ENCODE assay signal across 16 mouse cellular contexts in genomic region chr3:128028856-128029564, GRCm38 (mm10).
A peak's percentile ranks its signal among the peaks of the same experiment; 100 is the strongest.
DNase-seq lines count a peak whose midpoint lies in the region; ATAC-seq and TF ChIP-seq lines count a peak whose summit lies in the region.
"Had no signal": no experiment of that assay in that cellular context is flagged by ENCODE, and none has a peak within 500 bp of the region (broad histone marks: within the 10 kb centered on the region; RNA-seq: fewer than 3 reads in every experiment).

No protein-coding gene starts in this region.

- peak; percentile 76 for ATAC-seq in forebrain, embryonic 11.5 days (replicated peaks; ENCODE audit: low FRiP score)
- ATAC-seq in neural tube, embryonic 13.5 days (ENCODE audit: low read depth), result 0 out of 2 replicates have a peak, but pooled peaks have one; percentile 40
- ATAC-seq in neural tube, embryonic 15.5 days (ENCODE audit: low FRiP score), result no peak
- peak; percentile 86 for ATAC-seq in limb, embryonic 13.5 days (ENCODE audit: low FRiP score, low read depth)
- ATAC-seq in stomach, postnatal 0 days (ENCODE audit: low FRiP score, low TSS enrichment), result peak; percentile 29; the same call in 1 of the 2 replicates

- 16% methylated on average over 11 of the region's 11 CpGs for WGBS in forebrain, embryonic 11.5 days
- 25% methylated on average over 11 of the region's 11 CpGs for WGBS in forebrain, embryonic 10.5 days
- 30% methylated on average over 11 of the region's 11 CpGs for WGBS in neural tube, embryonic 13.5 days
- 26% methylated on average over 11 of the region's 11 CpGs for WGBS in neural tube, embryonic 15.5 days
- 24% methylated on average over 11 of the region's 11 CpGs for WGBS in limb, embryonic 13.5 days
- 28% methylated on average over 11 of the region's 11 CpGs for WGBS in stomach, postnatal 0 days

- H3K9ac ChIP-seq in forebrain, embryonic 11.5 days (ENCODE audit: low read length), result no peak overlapping the region
- H3K9ac ChIP-seq in neural tube, embryonic 13.5 days, result no peak overlapping the region
- H3K9ac ChIP-seq in neural tube, embryonic 15.5 days (replicated peaks), result no peak overlapping the region
- H3K9ac ChIP-seq in limb, embryonic 13.5 days, result no peak overlapping the region
- no peak overlapping the region for H3K9ac ChIP-seq in stomach, postnatal 0 days (ENCODE audit: low read length)

- no peak for DNase-seq in forebrain, embryonic 11.5 days (ENCODE audit: low spot score)
- no peak for DNase-seq in forebrain, embryonic 10.5 days (ENCODE audit: extremely low spot score, low spot score)
- no peak for DNase-seq in stomach, postnatal 0 days (ENCODE audit: low spot score)
- no peak for DNase-seq in layer of hippocampus, adult 18-20 months (ENCODE audit: low spot score in 2 of 2)
- DNase-seq in Muller cell, postnatal 12 days (ENCODE audit: inconsistent ontology term), result no peak
- DNase-seq: adrenal gland, postnatal 10 days; cerebellum, postnatal 25 days; heart, postnatal 4 days; kidney, adult 9 months; left cerebral cortex, postnatal 4 days; lung, adult 2 months; right cerebral cortex, adult 18-20 months had no signal

- no peak overlapping the region for H3K27ac ChIP-seq in forebrain, embryonic 11.5 days (ENCODE audit: low read depth, low read length)
- no peak overlapping the region for H3K27ac ChIP-seq in forebrain, embryonic 10.5 days
- H3K27ac ChIP-seq in neural tube, embryonic 13.5 days (replicated peaks), result no peak overlapping the region
- no peak overlapping the region for H3K27ac ChIP-seq in neural tube, embryonic 15.5 days (replicated peaks)
- H3K27ac ChIP-seq in limb, embryonic 13.5 days, result no peak overlapping the region
- H3K27ac ChIP-seq in stomach, postnatal 0 days (replicated peaks), result no peak overlapping the region

- no peaks in the 10 kb centered on the region for H3K27me3 ChIP-seq in forebrain, embryonic 11.5 days (ENCODE audit: control insufficient read depth, insufficient read depth, low read length)
- H3K27me3 ChIP-seq in forebrain, embryonic 10.5 days (ENCODE audit: poor library complexity, severe bottlenecking), result peaks cover 32% of the 10 kb centered on the region
- H3K27me3 ChIP-seq in neural tube, embryonic 13.5 days, result no peaks in the 10 kb centered on the region
- H3K27me3 ChIP-seq in neural tube, embryonic 15.5 days (replicated peaks), result no peaks in the 10 kb centered on the region
- peaks cover 7% of the 10 kb centered on the region; the same call in 1 of the 2 replicates for H3K27me3 ChIP-seq in limb, embryonic 13.5 days
- no peaks in the 10 kb centered on the region for H3K27me3 ChIP-seq in stomach, postnatal 0 days (ENCODE audit: control insufficient read depth, insufficient read depth, low read length)

- no peak for TF ChIP-seq CTCF in stomach, postnatal 0 days (IDR thresholded peaks at IDR 0.05; ENCODE audit: low read depth)

- no peaks in the 10 kb centered on the region for H3K36me3 ChIP-seq in forebrain, embryonic 11.5 days (ENCODE audit: control insufficient read depth, insufficient read depth, low read length)
- H3K36me3 ChIP-seq in forebrain, embryonic 10.5 days (replicated peaks), result no peaks in the 10 kb centered on the region
- H3K36me3 ChIP-seq in neural tube, embryonic 13.5 days, result no peaks in the 10 kb centered on the region
- H3K36me3 ChIP-seq in neural tube, embryonic 15.5 days, result no peaks in the 10 kb centered on the region
- H3K36me3 ChIP-seq in limb, embryonic 13.5 days, result no peaks in the 10 kb centered on the region
- no peaks in the 10 kb centered on the region for H3K36me3 ChIP-seq in stomach, postnatal 0 days (ENCODE audit: control insufficient read depth, insufficient read depth, low read length)

- no peaks in the 10 kb centered on the region for H3K9me3 ChIP-seq in forebrain, embryonic 11.5 days (ENCODE audit: control insufficient read depth, low read length)
- no peaks in the 10 kb centered on the region for H3K9me3 ChIP-seq in forebrain, embryonic 10.5 days
- no peaks in the 10 kb centered on the region for H3K9me3 ChIP-seq in neural tube, embryonic 13.5 days
- no peaks in the 10 kb centered on the region for H3K9me3 ChIP-seq in neural tube, embryonic 15.5 days (replicated peaks)
- H3K9me3 ChIP-seq in limb, embryonic 13.5 days, result no peaks in the 10 kb centered on the region
- H3K9me3 ChIP-seq in stomach, postnatal 0 days (ENCODE audit: control insufficient read depth, low read length), result no peaks in the 10 kb centered on the region

- no peak overlapping the region for H3K4me3 ChIP-seq in forebrain, embryonic 11.5 days (ENCODE audit: low read depth, low read length)
- H3K4me3 ChIP-seq in forebrain, embryonic 10.5 days, result no peak overlapping the region
- H3K4me3 ChIP-seq in neural tube, embryonic 13.5 days, result no peak overlapping the region
- no peak overlapping the region for H3K4me3 ChIP-seq in neural tube, embryonic 15.5 days (replicated peaks)
- H3K4me3 ChIP-seq in limb, embryonic 13.5 days, result no peak overlapping the region
- no peak overlapping the region for H3K4me3 ChIP-seq in stomach, postnatal 0 days (ENCODE audit: low read depth, low read length)

- no peak overlapping the region for H3K4me2 ChIP-seq in forebrain, embryonic 11.5 days (ENCODE audit: low read depth, low read length, severe bottlenecking)
- H3K4me2 ChIP-seq in neural tube, embryonic 13.5 days, result no peak overlapping the region
- H3K4me2 ChIP-seq in neural tube, embryonic 15.5 days, result no peak overlapping the region
- H3K4me2 ChIP-seq in limb, embryonic 13.5 days (replicated peaks), result no peak overlapping the region
- H3K4me2 ChIP-seq in stomach, postnatal 0 days (replicated peaks; ENCODE audit: low read depth), result no peak overlapping the region
- H3K4me2 ChIP-seq: heart, embryonic 11.5 days had no signal

- TF ChIP-seq EP300 in stomach, postnatal 0 days (optimal IDR thresholded peaks at IDR 0.05), result no peak

- no peaks in the 10 kb centered on the region for H3K4me1 ChIP-seq in forebrain, embryonic 11.5 days (replicated peaks; ENCODE audit: control insufficient read depth, insufficient read depth, low read length)
- H3K4me1 ChIP-seq in forebrain, embryonic 10.5 days, result peaks cover 18% of the 10 kb centered on the region
- peaks cover 8% of the 10 kb centered on the region for H3K4me1 ChIP-seq in neural tube, embryonic 13.5 days (replicated peaks)
- no peaks in the 10 kb centered on the region for H3K4me1 ChIP-seq in neural tube, embryonic 15.5 days
- H3K4me1 ChIP-seq in limb, embryonic 13.5 days, result no peaks in the 10 kb centered on the region
- no peaks in the 10 kb centered on the region for H3K4me1 ChIP-seq in stomach, postnatal 0 days (replicated peaks; ENCODE audit: control insufficient read depth, insufficient read depth)
